Mouse (Mus musculus) gastrocnemius, adult 2 months (tissue): ENCODE measurements around the gene Vars. TPM values are rescaled to one million over a fixed set of nuclear protein-coding genes. Genes with fewer than 3 reads are reported as not detected.

Experiments used
- DNase-seq: peaks from one replicate; pipeline ENCODE4 v3.0.0; 2022
- H3K27ac ChIP-seq: fragments of 200-600 bp; 2 replicates; pipeline ENCODE4 v1.8.1; 2022; ENCODE audit warnings: mild to moderate bottlenecking
- H3K4me3 ChIP-seq: fragments of 200-600 bp; 2 replicates; pipeline ENCODE4 v1.8.1; 2022; ENCODE audit warnings: mild to moderate bottlenecking, moderate library complexity
- CTCF ChIP-seq: fragments of 200-600 bp; IDR thresholded peaks from 2 replicates; pipeline ENCODE4 v1.8.1; 2022; ENCODE audit warnings: antibody characterized with exemption, mild to moderate bottlenecking, moderate library complexity
- intact Hi-C: fragments of 180-260 bp; cut with DNase I; formaldehyde crosslinking; loops from one replicate; pipeline ENCODE4 v1.15.1; 2025
- total RNA-seq, 2 experiments: library from RNA; stranded (reverse); gene quantifications; 2 replicates each; pipeline ENCODE4 v1.2.3; 2021

Vars gene
- total RNA-seq, 2 experiments from 2014 or later = 31.0 to 35.2 TPM

DNA sequence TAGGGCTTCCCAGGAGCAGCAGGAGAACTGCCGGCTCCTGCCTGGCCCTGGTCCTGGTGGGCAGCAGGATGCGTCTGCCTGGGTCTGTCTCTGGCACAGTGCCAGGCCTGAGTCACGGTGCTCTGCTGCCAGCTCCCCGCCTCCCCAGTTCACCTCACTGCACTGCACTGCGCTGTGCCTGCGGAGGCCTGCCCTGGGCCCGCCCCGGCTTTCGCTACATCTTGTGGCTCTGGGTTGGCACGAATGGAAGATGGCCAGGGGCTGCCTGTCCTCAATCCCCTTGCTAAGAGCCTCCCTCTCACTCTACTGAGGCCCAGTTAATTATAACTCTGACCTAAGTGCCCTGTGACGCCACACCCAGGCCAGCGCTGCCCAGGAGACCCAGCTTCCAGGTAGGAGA is 15.6 kb downstream of the Vars start, which contains the start of gene Vwa7:
Vwa7 (plus strand) TSS at position 204 of the 400 bp plus-strand sequence.
- intact Hi-C loops = no loop called here
- Histone ChIP-seq H3K4me3 (peak within 1 kb of the TSS; percentile 57), H3K27ac (peak within 1 kb of the TSS; percentile 84)
- DNase-seq = peak; percentile 71
- no peak for TF ChIP-seq CTCF

DNA sequence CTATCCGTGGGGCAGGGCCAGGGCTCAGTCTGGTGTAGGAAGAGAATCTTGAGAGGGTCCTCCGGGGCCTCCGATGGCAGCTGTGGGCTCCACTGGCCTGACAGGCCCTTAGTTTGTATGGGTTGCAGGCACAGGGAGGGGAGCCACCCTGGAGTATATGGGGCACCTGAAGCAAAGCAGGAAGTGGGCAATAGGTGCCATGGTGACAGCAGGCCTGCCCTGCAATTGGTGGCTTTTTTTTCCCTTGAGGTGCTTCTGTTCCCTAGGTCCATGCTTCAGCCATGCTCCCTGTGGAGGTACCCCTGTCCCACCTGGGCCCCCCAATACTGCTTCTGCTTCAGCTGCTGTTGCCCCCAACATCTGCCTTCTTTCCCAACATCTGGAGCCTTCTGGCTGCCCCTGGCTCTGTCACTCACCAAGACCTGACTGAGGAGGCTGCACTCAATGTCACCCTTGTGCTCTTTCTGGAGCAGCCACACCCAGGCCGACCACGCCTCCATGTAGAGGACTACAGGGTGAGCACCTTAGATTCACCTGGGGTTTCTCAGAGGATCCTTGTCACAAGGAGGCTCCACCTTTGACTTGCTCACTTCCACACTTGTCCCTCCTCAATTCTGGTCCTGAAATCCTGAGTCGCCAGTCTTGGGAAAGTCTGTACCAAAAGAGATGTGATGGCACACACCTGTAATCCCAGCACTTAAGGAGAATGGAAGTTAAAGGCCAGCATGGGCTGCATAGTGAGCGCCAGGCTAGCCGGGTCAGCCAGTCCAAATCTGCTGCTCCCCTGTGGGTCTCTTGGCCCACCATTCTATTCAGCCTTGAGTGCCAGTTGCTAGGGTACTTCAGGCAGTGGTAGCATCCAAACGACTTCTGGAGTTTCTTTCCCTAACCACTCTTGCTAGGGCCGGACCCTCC is 16.3 kb downstream of the Vars start:
- DNase-seq = peak; percentile 24
- Histone ChIP-seq H3K4me3 (peak overlapping the region; percentile 57), H3K27ac (peak overlapping the region; percentile 84)
- intact Hi-C loops = no loop called here
- no peak for TF ChIP-seq CTCF

DNA sequence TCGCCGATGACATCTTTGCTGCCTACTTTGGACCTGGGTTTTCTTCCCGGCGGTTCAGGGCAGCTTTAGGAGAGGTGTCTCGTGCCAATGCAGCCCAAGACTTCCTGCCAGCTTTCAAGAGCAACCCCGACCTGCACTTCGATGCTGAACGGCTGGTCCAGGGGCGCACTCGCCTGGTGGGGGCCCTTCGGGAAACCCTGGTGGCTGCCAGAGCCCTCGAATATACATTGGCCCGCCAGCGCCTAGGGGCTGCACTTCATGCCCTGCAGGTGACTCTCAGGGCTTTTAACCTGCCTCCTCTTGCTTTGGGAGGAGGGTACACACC is 16.9 kb downstream of the Vars start:
- no peak overlapping the region for H3K27ac ChIP-seq
- intact Hi-C loops = no loop called here
- no peak overlapping the region for H3K4me3 ChIP-seq
- no peak for TF ChIP-seq CTCF
- DNase-seq = peak; percentile 22

DNA sequence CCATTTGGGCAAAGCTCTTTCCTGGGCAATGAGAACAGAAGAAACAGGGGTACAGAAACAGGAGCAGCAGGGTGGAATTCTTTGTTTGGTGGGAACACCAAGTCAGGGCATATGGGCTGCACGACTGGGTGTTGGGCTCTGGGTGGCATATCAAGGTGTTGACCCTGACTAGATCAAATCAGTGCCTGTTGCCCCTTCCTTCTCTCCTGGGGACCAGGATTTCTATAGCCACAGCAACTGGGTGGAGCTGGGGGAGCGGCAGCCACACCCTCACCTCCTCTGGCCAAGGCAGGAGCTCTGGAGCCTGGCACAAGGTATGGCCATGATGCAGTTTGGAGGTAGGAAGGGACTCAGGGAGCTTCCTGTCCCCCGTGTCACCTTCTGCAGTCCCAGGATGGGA is 17.4 kb downstream of the Vars start:
- H3K27ac ChIP-seq = no peak overlapping the region
- no peak overlapping the region for H3K4me3 ChIP-seq
- TF ChIP-seq CTCF = no peak
- intact Hi-C loops = no loop called here
- DNase-seq = no peak

DNA sequence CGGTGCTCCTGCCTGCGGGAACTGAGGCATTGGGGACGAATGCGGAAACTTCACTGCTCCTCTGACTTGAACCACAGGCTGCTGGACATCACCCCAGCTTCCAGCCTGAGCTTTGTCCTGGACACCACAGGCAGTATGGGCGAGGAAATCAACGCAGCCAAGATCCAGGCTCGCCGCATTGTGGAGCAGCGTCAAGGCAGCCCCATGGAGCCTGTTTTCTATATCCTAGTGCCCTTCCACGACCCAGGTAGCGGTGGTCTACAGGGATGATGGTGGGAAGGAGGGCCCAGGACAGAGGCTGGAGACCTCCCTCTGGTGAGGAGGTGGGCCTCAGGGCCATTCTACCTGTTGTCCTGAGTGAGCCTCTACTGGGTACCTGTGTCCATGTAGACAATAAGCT is 19.1 kb downstream of the Vars start:
- H3K27ac ChIP-seq = no peak overlapping the region
- no peak for TF ChIP-seq CTCF
- intact Hi-C loops = loop anchor here (2.0 to 10.0 kb wide), 4 partner anchors 39 to 215 kb away; partner anchors contain the start of genes Abhd16a, Atp6v1g2, Ddah2 and Ly6g6f
- DNase-seq = no peak
- H3K4me3 ChIP-seq = no peak overlapping the region

DNA sequence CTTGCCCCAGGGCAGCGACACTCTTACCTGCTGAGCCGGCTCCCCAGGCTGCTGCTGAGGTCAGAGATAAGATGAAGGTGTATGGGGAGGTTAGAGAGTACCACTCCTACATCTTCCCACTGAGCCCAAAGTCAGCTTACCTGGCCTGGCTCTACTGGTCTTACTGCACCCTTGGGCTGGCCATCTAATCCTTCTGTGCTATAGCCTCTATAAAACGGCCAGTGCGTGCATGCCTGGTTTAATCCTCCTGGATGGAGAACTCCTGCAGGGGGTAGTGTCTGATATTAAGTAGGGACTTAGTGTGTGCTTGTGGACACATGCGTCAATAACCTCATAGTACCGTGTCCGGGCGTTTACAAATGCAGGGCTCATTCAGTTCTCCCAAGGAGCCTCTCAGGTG is 19.8 kb downstream of the Vars start:
- TF ChIP-seq CTCF = no peak
- no peak for DNase-seq
- no peak overlapping the region for H3K27ac ChIP-seq
- no peak overlapping the region for H3K4me3 ChIP-seq
- intact Hi-C loops = loop anchor here (2.0 to 10.0 kb wide), 4 partner anchors 38 to 214 kb away; partner anchors contain the start of genes Abhd16a, Atp6v1g2, Ddah2 and Ly6g6f

DNA sequence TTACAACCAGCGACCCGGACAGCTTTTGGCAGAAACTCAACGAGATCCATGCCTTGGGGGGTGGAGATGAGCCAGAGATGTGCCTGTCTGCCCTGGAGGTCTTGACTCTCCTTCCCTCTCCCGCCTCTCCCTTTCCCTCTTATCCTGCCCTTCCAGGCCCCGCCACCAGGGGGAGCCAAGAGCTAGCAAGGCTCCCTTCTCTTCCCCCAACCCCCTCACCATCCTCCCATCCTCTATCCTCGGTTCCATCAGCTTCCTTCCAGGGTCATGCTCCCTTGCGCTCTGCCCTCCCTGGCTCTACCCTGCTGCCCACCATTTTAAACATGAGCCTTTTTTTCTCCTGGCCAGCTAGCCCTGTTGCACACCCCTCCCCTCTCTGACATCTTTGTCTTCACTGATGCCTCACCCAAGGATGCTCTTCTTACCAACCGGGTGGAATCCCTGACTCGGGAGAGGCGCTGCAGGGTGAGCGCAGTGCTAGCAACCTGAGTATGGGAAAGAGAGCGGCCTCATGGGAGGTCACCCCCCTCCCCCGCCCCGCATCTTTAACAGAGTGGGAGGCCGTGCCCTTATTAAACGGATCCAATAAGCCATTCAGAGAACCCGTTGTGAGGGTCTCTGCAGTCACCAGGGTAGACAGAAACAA is 20.5 kb downstream of the Vars start:
- Histone ChIP-seq H3K27ac (peak overlapping the region; percentile 73), H3K4me3 (peak overlapping the region; percentile 46)
- intact Hi-C loops = loop anchor here (2.0 to 10.0 kb wide), 4 partner anchors 38 to 214 kb away; partner anchors contain the start of genes Abhd16a, Atp6v1g2, Ddah2 and Ly6g6f
- peak; percentile 91 for DNase-seq
- no peak; the same call in 1 of the 2 replicates for TF ChIP-seq CTCF

DNA sequence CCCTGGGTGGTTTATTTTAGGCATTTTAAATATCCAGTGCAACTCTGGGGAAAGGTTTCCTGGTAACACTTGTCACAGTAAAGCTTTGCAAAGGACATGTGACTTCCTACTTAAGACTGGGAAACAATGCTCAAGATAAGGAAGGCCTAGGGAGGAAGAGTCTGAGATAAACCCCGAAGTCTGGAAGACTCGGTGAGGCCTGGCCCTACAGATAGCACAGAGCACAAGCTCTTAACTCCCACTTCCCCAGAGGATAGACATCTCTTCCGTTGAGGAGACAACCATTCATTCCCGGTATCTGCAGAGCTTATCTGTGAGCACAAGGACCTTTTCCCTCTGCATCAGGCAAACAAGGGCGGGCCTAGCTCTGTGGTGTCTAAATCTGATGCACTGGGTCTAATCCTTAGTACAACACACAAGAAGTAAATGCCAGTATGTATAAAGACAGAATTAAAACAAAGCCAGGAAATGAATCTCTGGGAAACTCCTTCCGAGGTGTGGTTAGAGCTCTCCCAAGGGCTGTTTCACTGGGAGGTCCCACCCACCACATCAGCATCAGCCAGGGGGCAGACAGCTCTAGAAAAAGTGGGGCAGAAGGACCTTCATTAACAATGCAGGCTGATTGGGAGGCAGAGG is 21.2 kb downstream of the Vars start:
- peak; percentile 12 for DNase-seq
- Histone ChIP-seq H3K27ac (peak overlapping the region; percentile 73), H3K4me3 (peak overlapping the region; percentile 46)
- intact Hi-C loops = loop anchor here (2.0 to 10.0 kb wide), 4 partner anchors 37 to 213 kb away; partner anchors contain the start of genes Abhd16a, Atp6v1g2, Ddah2 and Ly6g6f
- peak; percentile 13; the same call in 1 of the 2 replicates for TF ChIP-seq CTCF

DNA sequence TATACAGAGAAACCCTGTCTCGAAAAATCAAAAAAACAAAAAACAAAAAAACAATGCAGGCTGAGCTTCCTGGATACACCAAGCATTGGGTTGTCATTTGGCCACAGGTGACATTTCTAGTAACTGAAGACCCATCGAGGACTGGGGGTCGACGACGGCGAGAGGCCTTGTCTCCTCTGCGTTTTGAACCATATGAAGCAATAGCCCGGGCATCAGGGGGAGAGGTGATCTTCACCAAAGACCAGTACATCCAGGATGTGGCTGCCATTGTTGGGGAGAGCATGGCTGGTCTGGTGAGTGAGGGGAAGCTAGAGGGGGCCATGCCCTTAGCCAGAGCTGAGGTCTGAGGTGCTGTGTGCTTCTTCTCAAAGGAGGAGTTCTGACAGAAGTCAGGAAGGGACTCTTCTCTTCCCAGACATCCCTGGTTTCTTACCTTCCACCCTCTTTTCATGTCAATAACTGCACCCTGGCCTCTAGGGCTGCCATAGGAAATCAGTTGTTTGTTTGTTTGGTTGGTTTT is 21.8 kb downstream of the Vars start:
- H3K4me3 ChIP-seq = no peak overlapping the region
- DNase-seq = peak; percentile 13
- intact Hi-C loops = loop anchor here (5.0 to 10.0 kb wide), 2 partner anchors 65 to 212 kb away; partner anchors contain the start of genes Abhd16a, Atp6v1g2, Ly6g6f and Nfkbil1
- TF ChIP-seq CTCF = no peak
- peak overlapping the region; percentile 73 for H3K27ac ChIP-seq

DNA sequence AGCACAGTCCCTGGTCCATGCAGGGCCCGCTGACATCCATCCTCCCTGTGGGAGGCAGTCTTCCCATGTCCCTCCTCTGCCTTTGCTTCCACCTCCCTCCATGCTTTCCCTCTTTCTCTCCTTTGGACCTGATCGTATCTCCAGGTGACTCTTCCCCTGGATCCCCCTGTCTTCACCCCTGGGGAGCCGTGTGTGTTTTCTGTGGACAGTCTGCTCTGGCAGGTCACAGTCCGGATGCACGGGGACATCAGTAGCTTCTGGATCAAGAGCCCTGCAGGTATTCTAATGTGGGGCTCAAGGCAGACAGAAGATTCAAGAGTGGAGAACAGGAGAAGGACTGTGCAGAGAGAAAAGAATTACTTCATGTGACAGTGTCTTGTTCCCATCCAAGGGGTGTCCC is 22.4 kb downstream of the Vars start:
- no peak overlapping the region for H3K4me3 ChIP-seq
- H3K27ac ChIP-seq = no peak overlapping the region; the same call in 1 of the 2 replicates
- intact Hi-C loops = loop anchor here (5.0 to 10.0 kb wide), 2 partner anchors 64 to 212 kb away; partner anchors contain the start of genes Abhd16a, Atp6v1g2, Ly6g6f and Nfkbil1
- TF ChIP-seq CTCF = no peak
- DNase-seq = no peak

DNA sequence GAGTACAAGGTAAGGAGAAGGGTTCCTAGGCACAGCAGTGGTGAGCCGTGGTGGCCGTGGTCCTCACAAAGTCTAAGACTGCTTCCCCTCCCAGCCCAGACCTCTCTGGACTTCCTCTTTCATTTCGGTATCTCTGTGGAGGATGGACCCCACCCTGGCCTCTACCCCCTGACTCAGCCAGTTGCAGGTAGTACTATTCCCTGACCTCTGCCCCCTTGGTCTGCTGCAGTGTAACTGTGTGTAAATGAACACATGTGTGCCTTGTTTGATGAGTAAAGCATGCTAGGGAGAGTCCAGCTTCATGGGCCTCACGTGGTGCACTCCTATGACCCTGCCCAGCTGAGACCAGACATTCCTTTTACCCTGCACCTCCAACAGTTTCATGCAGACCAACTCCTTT is 23.0 kb downstream of the Vars start:
- intact Hi-C loops = loop anchor here (5.0 to 10.0 kb wide), 2 partner anchors 64 to 211 kb away; partner anchors contain the start of genes Abhd16a, Atp6v1g2, Ly6g6f and Nfkbil1
- TF ChIP-seq CTCF = no peak
- DNase-seq = peak; percentile 21
- no peak overlapping the region; the same call in 1 of the 2 replicates for H3K27ac ChIP-seq
- H3K4me3 ChIP-seq = no peak overlapping the region

DNA sequence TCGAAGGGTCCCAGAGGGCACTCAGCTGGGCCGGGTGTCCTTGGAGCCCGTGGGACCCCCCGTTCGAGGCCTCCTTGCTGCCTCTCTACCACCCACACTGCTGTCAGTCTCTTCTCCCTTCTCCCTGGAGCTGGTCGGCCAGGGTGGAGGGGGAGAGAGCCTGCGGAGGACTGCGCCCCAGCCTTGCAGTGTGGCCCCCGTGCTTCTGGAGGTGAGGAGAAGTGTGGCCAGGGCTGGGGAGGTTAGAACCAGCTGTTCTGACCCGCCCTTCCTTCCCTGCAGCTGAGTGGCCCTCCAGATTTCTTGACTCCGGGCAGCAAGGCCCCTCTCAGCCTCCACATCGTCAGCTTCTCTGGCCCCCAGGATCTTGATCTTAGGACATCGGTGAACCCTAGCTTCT is 23.5 kb downstream of the Vars start:
- no peak overlapping the region for H3K4me3 ChIP-seq
- no peak overlapping the region; the same call in 1 of the 2 replicates for H3K27ac ChIP-seq
- no peak for TF ChIP-seq CTCF
- peak; percentile 16 for DNase-seq
- intact Hi-C loops = loop anchor here (5.0 to 10.0 kb wide), 2 partner anchors 63 to 211 kb away; partner anchors contain the start of genes Abhd16a, Atp6v1g2, Ly6g6f and Nfkbil1
